In the genomic region with DNA sequence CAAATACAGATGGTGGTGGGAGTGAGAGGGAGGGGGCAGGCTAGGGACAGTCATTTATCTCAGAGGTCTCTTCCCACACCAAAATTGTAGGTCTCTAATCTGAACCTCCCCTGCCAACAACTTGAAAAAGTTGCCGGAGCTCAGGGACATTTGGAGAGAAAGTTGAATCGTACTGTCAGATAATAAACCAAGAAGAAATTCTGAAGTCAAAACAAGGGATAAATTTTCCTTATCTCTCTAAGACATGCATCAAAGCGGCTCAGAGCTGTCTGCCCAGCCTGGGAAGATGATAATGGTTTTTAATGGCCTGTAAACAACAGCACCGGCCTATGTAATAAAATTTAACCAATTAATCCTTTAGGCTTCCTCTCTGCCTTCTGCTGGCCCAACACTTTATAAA, we compare ENCODE assay signal across 18 mouse cellular contexts. TPM values are rescaled to one million over a fixed set of nuclear protein-coding genes. Genes with fewer than 3 reads are reported as not detected.
DNase-seq lines count a peak whose midpoint lies in the region; ATAC-seq and TF ChIP-seq lines count a peak whose summit lies in the region.
"Had no signal": no experiment of that assay in that cellular context is flagged by ENCODE, and none has a peak within 500 bp of the region (broad histone marks: within the 10 kb centered on the region; RNA-seq: fewer than 3 reads in every experiment).

No protein-coding gene starts in this region.

- H3K27me3 ChIP-seq in kidney, embryonic 15.5 days = no peaks in the 10 kb centered on the region
- H3K27me3 ChIP-seq in MEL (ENCODE audit: control insufficient read depth in 1 of 2, insufficient read depth in 2 of 2, low read length in 2 of 2) = no peaks in the 10 kb centered on the region
- no peaks in the 10 kb centered on the region for H3K27me3 ChIP-seq in liver, embryonic 13.5 days
- H3K27me3 ChIP-seq in midbrain, embryonic 16.5 days (ENCODE audit: control insufficient read depth, insufficient read depth, low read depth, low read length) = no peaks in the 10 kb centered on the region
- H3K27me3 ChIP-seq: forebrain, embryonic 12.5 days had no signal

- 0 out of 2 replicates have a peak overlapping the region, but pooled peaks have one; percentile 3 for H3K4me2 ChIP-seq in kidney, embryonic 15.5 days
- H3K4me2 ChIP-seq in liver, embryonic 13.5 days = peak overlapping the region; percentile 48
- no peak overlapping the region for H3K4me2 ChIP-seq in midbrain, embryonic 16.5 days (ENCODE audit: low read length)
- H3K4me2 ChIP-seq: forebrain, embryonic 12.5 days had no signal

- peak; percentile 79 to 90 for TF ChIP-seq EP300 in MEL (IDR thresholded peaks at IDR 0.05; ENCODE audit: low read depth in 1 of 2, low read length in 2 of 2)

- TF ChIP-seq CTCF in MEL (IDR thresholded peaks at IDR 0.05 in 2 of 3, conservative IDR thresholded peaks at IDR 0.05 in 1 of 3; ENCODE audit: control insufficient read depth in 1 of 3, insufficient read depth in 1 of 3, low read depth in 2 of 3, low read length in 3 of 3, poor library complexity in 1 of 3, severe bottlenecking in 1 of 3) = no peak

- no peaks in the 10 kb centered on the region for H3K36me3 ChIP-seq in kidney, embryonic 15.5 days
- peaks cover 0 to 17% of the 10 kb centered on the region in 2 experiments; a peak in 2 of 4 replicates for H3K36me3 ChIP-seq in MEL (ENCODE audit: control insufficient read depth in 1 of 2, insufficient read depth in 2 of 2, low read length in 2 of 2)
- no peaks in the 10 kb centered on the region for H3K36me3 ChIP-seq in liver, embryonic 13.5 days
- no peaks in the 10 kb centered on the region for H3K36me3 ChIP-seq in midbrain, embryonic 16.5 days (ENCODE audit: control insufficient read depth, insufficient read depth, low read length)
- H3K36me3 ChIP-seq: forebrain, embryonic 12.5 days; limb, embryonic 13.5 days had no signal

- H3K27ac ChIP-seq in kidney, embryonic 15.5 days = 0 out of 2 replicates have a peak overlapping the region, but pooled peaks have one; percentile 24
- H3K27ac ChIP-seq in MEL (ENCODE audit: control insufficient read depth, low read depth, low read length) = peak overlapping the region; percentile 69
- peak overlapping the region; percentile 81 for H3K27ac ChIP-seq in liver, embryonic 13.5 days
- no peak overlapping the region for H3K27ac ChIP-seq in midbrain, embryonic 16.5 days (ENCODE audit: low read length)
- H3K27ac ChIP-seq: forebrain, embryonic 12.5 days; gastrocnemius, adult 2 months; heart, adult 2 months; limb, embryonic 13.5 days had no signal

- H3K9me3 ChIP-seq in kidney, embryonic 15.5 days (replicated peaks) = no peaks in the 10 kb centered on the region
- no peaks in the 10 kb centered on the region for H3K9me3 ChIP-seq in MEL (replicated peaks; ENCODE audit: insufficient read depth, low read length)
- no peaks in the 10 kb centered on the region for H3K9me3 ChIP-seq in liver, embryonic 13.5 days (replicated peaks)
- no peaks in the 10 kb centered on the region for H3K9me3 ChIP-seq in midbrain, embryonic 16.5 days (replicated peaks; ENCODE audit: control insufficient read depth, low read length, poor library complexity, severe bottlenecking)
- H3K9me3 ChIP-seq: forebrain, embryonic 12.5 days; limb, embryonic 13.5 days had no signal

- no peak overlapping the region for H3K9ac ChIP-seq in kidney, embryonic 15.5 days
- H3K9ac ChIP-seq in MEL (ENCODE audit: control insufficient read depth, low read depth, low read length, poor library complexity, severe bottlenecking) = no peak overlapping the region
- H3K9ac ChIP-seq in liver, embryonic 13.5 days = peak overlapping the region; percentile 34; the same call in 1 of the 2 replicates
- H3K9ac ChIP-seq in midbrain, embryonic 16.5 days (ENCODE audit: low read depth, low read length) = no peak overlapping the region
- H3K9ac ChIP-seq: forebrain, embryonic 12.5 days; limb, embryonic 13.5 days had no signal

- H3K4me1 ChIP-seq in kidney, embryonic 15.5 days = peaks cover 28% of the 10 kb centered on the region
- peaks cover 8 to 38% of the 10 kb centered on the region in 2 experiments for H3K4me1 ChIP-seq in MEL (ENCODE audit: control insufficient read depth in 1 of 2, insufficient read depth in 2 of 2, low read length in 2 of 2)
- H3K4me1 ChIP-seq in liver, embryonic 13.5 days (replicated peaks) = peaks cover 69% of the 10 kb centered on the region
- peaks cover 9% of the 10 kb centered on the region for H3K4me1 ChIP-seq in midbrain, embryonic 16.5 days (ENCODE audit: control insufficient read depth, insufficient read depth, low read length)

- TF ChIP-seq POLR2A in MEL (IDR thresholded peaks at IDR 0.05; ENCODE audit: control insufficient read depth in 1 of 2, insufficient read depth in 1 of 2, low read depth in 1 of 2, low read length in 2 of 2, poor library complexity in 1 of 2) = no peak

- ATAC-seq in kidney, embryonic 15.5 days (replicated peaks; ENCODE audit: low FRiP score) = peak; percentile 55; the same call in 1 of the 2 replicates
- peak; percentile 79 for ATAC-seq in liver, embryonic 13.5 days (ENCODE audit: low read depth)
- ATAC-seq in midbrain, embryonic 16.5 days = no peak

- H3K79me2 ChIP-seq in MEL (ENCODE audit: control insufficient read depth, insufficient read depth, low read length, poor library complexity) = no peaks in the 10 kb centered on the region

- no peak for TF ChIP-seq RAD21 in MEL (IDR thresholded peaks at IDR 0.05; ENCODE audit: low read depth, low read length)

- no peak overlapping the region for H3K4me3 ChIP-seq in kidney, embryonic 15.5 days (replicated peaks)
- H3K4me3 ChIP-seq in MEL (ENCODE audit: control insufficient read depth in 1 of 2, insufficient read depth in 1 of 2, low read depth in 2 of 2, low read length in 2 of 2) = no peak overlapping the region
- 0 out of 2 replicates have a peak overlapping the region, but pooled peaks have one; percentile 8 for H3K4me3 ChIP-seq in liver, embryonic 13.5 days (replicated peaks)
- no peak overlapping the region for H3K4me3 ChIP-seq in midbrain, embryonic 16.5 days (ENCODE audit: low read depth, low read length)
- H3K4me3 ChIP-seq: forebrain, embryonic 12.5 days; gastrocnemius, adult 2 months; heart, adult 2 months; limb, embryonic 13.5 days had no signal

- DNase-seq in kidney, postnatal 25 days = no peak
- DNase-seq in MEL (ENCODE audit: low read depth, low spot score) = peak; percentile 76
- peak; percentile 62 for DNase-seq in c-Kit-positive CD71-positive TER-119-negative erythroid progenitor cells, embryonic 14.5 days (ENCODE audit: low read depth)
- DNase-seq in liver, embryonic 13.5 days = peak; percentile 48
- no peak for DNase-seq in adrenal gland, postnatal 25 days
- DNase-seq: adrenal gland, adult 8-10 months; cerebellum, adult 11-12 months; gastrocnemius, adult 2 months; heart, adult 2 months; heart, postnatal 36 days; layer of hippocampus, postnatal 36 days; lung, postnatal 4 days; right cerebral cortex, postnatal 25 days; thymus, postnatal 36 days had no signal

- 16% methylated on average over 4 of the region's 4 CpGs for WGBS in kidney, embryonic 15.5 days
- 8% methylated on average over 4 of the region's 4 CpGs for WGBS in liver, embryonic 13.5 days (ENCODE audit: insufficient replicate concordance)
- WGBS in midbrain, embryonic 16.5 days = 66% methylated on average over 4 of the region's 4 CpGs

TF ChIP-seq in MEL, 35 proteins besides CTCF, POLR2A, EP300 and RAD21:
- TF ChIP-seq GATA1 (IDR thresholded peaks at IDR 0.05; ENCODE audit: low read depth, low read length) = peak; percentile 94
- TF ChIP-seq MXI1 (IDR thresholded peaks at IDR 0.05; ENCODE audit: low read depth, low read length) = peak; percentile 49; the same call in 1 of the 2 replicates
- TF ChIP-seq USF1 (IDR thresholded peaks at IDR 0.05; ENCODE audit: low read depth, low read length) = no peak
- TF ChIP-seq MEF2A (IDR thresholded peaks at IDR 0.05; ENCODE audit: extremely low read depth, insufficient replicate concordance, low read depth, low read length, poor library complexity, severe bottlenecking) = 0 out of 2 replicates have a peak, but pooled peaks have one; percentile 24
- no peak for TF ChIP-seq NELFE (IDR thresholded peaks at IDR 0.05; ENCODE audit: low read depth, low read length)
- TF ChIP-seq MAFK (IDR thresholded peaks at IDR 0.05; ENCODE audit: borderline replicate concordance, low read depth, low read length) = peak; percentile 26; the same call in 1 of the 2 replicates
- TF ChIP-seq SIN3A (IDR thresholded peaks at IDR 0.05; ENCODE audit: low read length) = peak; percentile 33; the same call in 1 of the 2 replicates
- TF ChIP-seq TCF12 (IDR thresholded peaks at IDR 0.05; ENCODE audit: low read depth, low read length) = peak; percentile 97
- no peak for TF ChIP-seq NRF1 (IDR thresholded peaks at IDR 0.05; ENCODE audit: insufficient read depth, low read depth, low read length, poor library complexity, severe bottlenecking)
- peak; percentile 43; the same call in 1 of the 2 replicates for TF ChIP-seq ZNF384 (IDR thresholded peaks at IDR 0.05; ENCODE audit: low read depth, low read length)
- TF ChIP-seq MYC (IDR thresholded peaks at IDR 0.05; ENCODE audit: low read depth, low read length) = no peak
- no peak for TF ChIP-seq ELF1 (IDR thresholded peaks at IDR 0.05; ENCODE audit: low read depth, low read length)
- no peak for TF ChIP-seq GABPA (IDR thresholded peaks at IDR 0.05; ENCODE audit: low read depth, low read length)
- no peak for TF ChIP-seq ZKSCAN1 (IDR thresholded peaks at IDR 0.05; ENCODE audit: low read depth, low read length)
- no peak for TF ChIP-seq KAT2A (conservative IDR thresholded peaks at IDR 0.05; ENCODE audit: low read depth, low read length)
- peak; percentile 75 for TF ChIP-seq TAL1 (IDR thresholded peaks at IDR 0.05; ENCODE audit: low read length)
- TF ChIP-seq ETS1 (IDR thresholded peaks at IDR 0.05; ENCODE audit: low read depth, low read length) = peak; percentile 90
- TF ChIP-seq MAZ (IDR thresholded peaks at IDR 0.05; ENCODE audit: low read depth, low read length) = 0 out of 2 replicates have a peak, but pooled peaks have one; percentile 40
- TF ChIP-seq RCOR1 (IDR thresholded peaks at IDR 0.05; ENCODE audit: low read depth, low read length) = peak; percentile 95

RNA-seq across cellular contexts. Expression of a gene that starts 59.9 kb away (rescaled TPM):
- polyA plus RNA-seq in kidney, embryonic 15.5 days (2015; fragmentation: Nextera tagmentation; extraction: Ambion mirVana) = 14.8 and 14.9 TPM in 2 replicates
- total RNA-seq in MEL (2012; rRNA removed) = 3.2 and 4.2 TPM in 2 replicates
- 1 to 10 TPM in 1 of 2 experiments, not detected in 1; 6.8 TPM for polyA plus RNA-seq in MEL (2012; ENCODE audit: insufficient read depth in 1 of 2, insufficient read length in 2 of 2, low read depth in 1 of 2, low replicate concordance in 2 of 2, missing spikeins in 1 of 2)
- polyA plus RNA-seq in liver, embryonic 13.5 days (2015; fragmentation: Nextera tagmentation; extraction: Ambion mirVana) = 6.6 and 7.0 TPM in 2 replicates
- 19.3 and 20.9 TPM in 2 replicates for polyA plus RNA-seq in midbrain, embryonic 16.5 days (2015; fragmentation: Nextera tagmentation; extraction: Ambion mirVana)
- 11.3 and 14.1 TPM in 2 replicates for total RNA-seq in adrenal gland, postnatal 25 days (2021)

Comparison
In these comparisons a context has a peak if more than half of its experiments do, and no peak if none do; other contexts are left out.
1. DNase-seq: peak in MEL (single experiment), c-Kit-positive CD71-positive TER-119-negative erythroid progenitor cells, embryonic 14.5 days (single experiment) and liver, embryonic 13.5 days (single experiment); none in kidney, postnatal 25 days (0 of 2) and adrenal gland, postnatal 25 days (single experiment).